Mouse (Mus musculus): ENCODE measurements around the gene Gfod1.

Gfod1 gene

GRCm38 (mm10) chr13:43304018-43304431 lies at the start of gene Gfod1:
TSS of gene Gfod1 (minus strand) at chr13:43304172.
- DNase-seq (ENCODE audit: low spot score in 2 of 2), result peak; percentile 95 to 96

- DNase-seq (ENCODE audit: low spot score in 2 of 2), result no peak
Measured at GRCm38 (mm10) chr13:43353356-43353755, 49.4 kb upstream of the Gfod1 start.

- DNase-seq (ENCODE audit: low spot score in 2 of 2), result no peak
Measured at GRCm38 (mm10) chr13:43350489-43351169, 46.7 kb upstream of the Gfod1 start.

- no peak for DNase-seq (ENCODE audit: low spot score in 2 of 2)
Measured at GRCm38 (mm10) chr13:43349376-43349775, 45.4 kb upstream of the Gfod1 start.

GRCm38 (mm10) chr13:43346825-43347224 lies 42.9 kb upstream of the Gfod1 start:
- DNase-seq (ENCODE audit: low spot score in 2 of 2), result no peak

- DNase-seq (ENCODE audit: low spot score in 2 of 2), result no peak
Measured at GRCm38 (mm10) chr13:43338632-43339031, 34.7 kb upstream of the Gfod1 start.

- DNase-seq (ENCODE audit: low spot score in 2 of 2), result peak in 1 of 2 experiments; percentile 17
Measured at GRCm38 (mm10) chr13:43338001-43338400, 34.0 kb upstream of the Gfod1 start.

GRCm38 (mm10) chr13:43336425-43337221 lies 32.7 kb upstream of the Gfod1 start:
- no peak for DNase-seq (ENCODE audit: low spot score in 2 of 2)

GRCm38 (mm10) chr13:43332591-43332990 lies 28.6 kb upstream of the Gfod1 start:
- DNase-seq (ENCODE audit: low spot score in 2 of 2), result no peak

- no peak for DNase-seq (ENCODE audit: low spot score in 2 of 2)
Measured at GRCm38 (mm10) chr13:43331721-43332444, 27.9 kb upstream of the Gfod1 start.

GRCm38 (mm10) chr13:43325427-43325826 lies 21.5 kb upstream of the Gfod1 start:
- no peak for DNase-seq (ENCODE audit: low spot score in 2 of 2)

GRCm38 (mm10) chr13:43321492-43321891 lies 17.5 kb upstream of the Gfod1 start:
- no peak for DNase-seq (ENCODE audit: low spot score in 2 of 2)

- peak in 1 of 2 experiments; percentile 18 for DNase-seq (ENCODE audit: low spot score in 2 of 2)
Measured at GRCm38 (mm10) chr13:43319396-43319795, 15.4 kb upstream of the Gfod1 start.

GRCm38 (mm10) chr13:43317411-43317810 lies 13.4 kb upstream of the Gfod1 start:
- no peak for DNase-seq (ENCODE audit: low spot score in 2 of 2)

- no peak for DNase-seq (ENCODE audit: low spot score in 2 of 2)
Measured at GRCm38 (mm10) chr13:43305181-43305924, 1.4 kb upstream of the Gfod1 start.

- DNase-seq (ENCODE audit: low spot score in 2 of 2), result peak in 1 of 2 experiments; percentile 54
Measured at GRCm38 (mm10) chr13:43304700-43305099, 728 bp upstream of the Gfod1 start.

GRCm38 (mm10) chr13:43303161-43303965 lies 609 bp downstream of the Gfod1 start:
- peak in 1 of 2 experiments; percentile 35 for DNase-seq (ENCODE audit: low spot score in 2 of 2)

GRCm38 (mm10) chr13:43302651-43303160 lies 1.3 kb downstream of the Gfod1 start:
- peak in 1 of 2 experiments; percentile 57 for DNase-seq (ENCODE audit: low spot score in 2 of 2)

GRCm38 (mm10) chr13:43302239-43302638 lies 1.7 kb downstream of the Gfod1 start:
- DNase-seq (ENCODE audit: low spot score in 2 of 2), result peak in 1 of 2 experiments; percentile 25

- DNase-seq (ENCODE audit: low spot score in 2 of 2), result peak in 1 of 2 experiments; percentile 14
Measured at GRCm38 (mm10) chr13:43300906-43301305, 3.1 kb downstream of the Gfod1 start.

Measured in right cerebral cortex, adult 2 months (tissue).